Mouse (Mus musculus): Measurements from ENCODE around the gene Mrpl55. TPM values are rescaled to one million over a fixed set of nuclear protein-coding genes. Genes with fewer than 3 reads are reported as not detected.
A peak's percentile ranks its signal among the peaks of the same experiment; 100 is the strongest.
"Not testable (repeated sequence)": the region's sequence is repeated elsewhere in the genome, so short reads cannot be mapped to it uniquely, and the experiment has no call there.

Gene Mrpl55
- polyA plus RNA-seq, 2 experiments, result 38.8 to 85.2 TPM

DNA sequence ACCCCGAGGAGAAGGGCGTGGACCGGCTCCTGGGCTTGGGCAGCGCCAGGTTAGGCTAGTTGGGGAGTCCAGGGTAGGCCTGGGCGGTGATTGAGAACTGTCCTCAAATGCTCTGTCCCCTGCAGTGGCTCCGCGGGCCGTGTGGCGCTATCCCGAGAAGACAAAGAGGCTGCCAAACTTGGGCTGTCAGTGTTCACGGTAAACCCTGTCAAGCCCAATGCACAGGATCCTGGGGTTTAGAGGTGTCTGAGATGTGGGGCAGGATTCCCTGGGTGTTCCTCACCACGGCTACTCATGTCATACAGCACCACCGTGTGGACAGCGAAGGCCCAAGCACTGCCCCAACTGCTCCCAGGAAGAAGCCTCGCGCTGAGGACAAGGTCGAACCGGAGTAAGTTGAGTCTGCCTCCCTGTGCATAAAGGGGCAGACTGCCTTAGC, 6.7 kb downstream of the Mrpl55 start:
- Histone ChIP-seq H3K36me3 (ENCODE audit: control insufficient read depth, insufficient read depth, low read length) (peaks cover 66% of the 10 kb centered on the region), H3K4me3 (replicated peaks; ENCODE audit: low read length) (peak overlapping the region; percentile 85), H3K9ac (ENCODE audit: low read depth, low read length, severe bottlenecking) (peak overlapping the region; percentile 81), H3K4me2 (replicated peaks; ENCODE audit: low read depth, low read length, severe bottlenecking) (peak overlapping the region; percentile 81), H3K27ac (replicated peaks; ENCODE audit: low read depth, low read length) (peak overlapping the region; percentile 92; the same call in 1 of the 2 replicates), H3K9me3 (ENCODE audit: control insufficient read depth, low read length) (no peaks in the 10 kb centered on the region), H3K4me1 (ENCODE audit: control insufficient read depth, insufficient read depth, low read length) (peaks cover 6% of the 10 kb centered on the region; the same call in 1 of the 2 replicates), H3K27me3 (ENCODE audit: control insufficient read depth, insufficient read depth, low read length) (no peaks in the 10 kb centered on the region)
- ATAC-seq (ENCODE audit: low FRiP score, low read depth), result peak; percentile 53
- DNase-seq (ENCODE audit: low spot score), result peak; percentile 65
- TF ChIP-seq POLR2A (IDR thresholded peaks at IDR 0.05; ENCODE audit: borderline replicate concordance, extremely low read depth, insufficient read depth, insufficient read length), result no peak
- WGBS, result 12% methylated on average over 17 of the region's 18 CpGs

DNA sequence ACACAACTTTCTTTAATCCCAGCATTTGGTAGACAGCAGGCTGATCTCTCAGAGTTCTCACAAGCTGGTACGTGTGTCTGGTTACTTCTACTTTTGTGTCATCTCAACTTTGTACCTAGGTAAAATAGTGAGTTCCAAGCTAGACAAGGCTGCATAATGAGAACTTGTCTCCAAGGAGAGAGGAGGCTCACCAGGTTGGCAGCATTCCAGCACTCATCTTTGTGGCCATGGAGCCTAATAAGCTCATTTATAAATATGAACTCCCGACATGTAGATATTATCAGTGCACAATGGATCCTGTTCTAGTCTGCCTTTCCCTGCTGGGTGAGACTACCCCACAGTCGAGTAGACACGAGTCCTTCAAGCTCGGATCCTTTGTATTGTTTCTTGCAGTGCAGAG, 7.3 kb downstream of the Mrpl55 start:
- peak overlapping the region; percentile 85 for H3K4me3 ChIP-seq (replicated peaks; ENCODE audit: low read length)
- WGBS, result 73% methylated on average over 5 of the region's 5 CpGs
- H3K27ac ChIP-seq (replicated peaks; ENCODE audit: low read depth, low read length), result no peak overlapping the region
- peaks cover 62% of the 10 kb centered on the region for H3K36me3 ChIP-seq (ENCODE audit: control insufficient read depth, insufficient read depth, low read length)
- no peak for DNase-seq (ENCODE audit: low spot score)
- peaks cover 6% of the 10 kb centered on the region; the same call in 1 of the 2 replicates for H3K4me1 ChIP-seq (ENCODE audit: control insufficient read depth, insufficient read depth, low read length)
- TF ChIP-seq POLR2A (IDR thresholded peaks at IDR 0.05; ENCODE audit: borderline replicate concordance, extremely low read depth, insufficient read depth, insufficient read length), result no peak
- H3K9me3 ChIP-seq (ENCODE audit: control insufficient read depth, low read length), result no peaks in the 10 kb centered on the region
- H3K27me3 ChIP-seq (ENCODE audit: control insufficient read depth, insufficient read depth, low read length), result no peaks in the 10 kb centered on the region
- no peak overlapping the region for H3K9ac ChIP-seq (ENCODE audit: low read depth, low read length, severe bottlenecking)
- ATAC-seq (ENCODE audit: low FRiP score, low read depth), result no peak
- peak overlapping the region; percentile 81; the same call in 1 of the 2 replicates for H3K4me2 ChIP-seq (replicated peaks; ENCODE audit: low read depth, low read length, severe bottlenecking)

DNA sequence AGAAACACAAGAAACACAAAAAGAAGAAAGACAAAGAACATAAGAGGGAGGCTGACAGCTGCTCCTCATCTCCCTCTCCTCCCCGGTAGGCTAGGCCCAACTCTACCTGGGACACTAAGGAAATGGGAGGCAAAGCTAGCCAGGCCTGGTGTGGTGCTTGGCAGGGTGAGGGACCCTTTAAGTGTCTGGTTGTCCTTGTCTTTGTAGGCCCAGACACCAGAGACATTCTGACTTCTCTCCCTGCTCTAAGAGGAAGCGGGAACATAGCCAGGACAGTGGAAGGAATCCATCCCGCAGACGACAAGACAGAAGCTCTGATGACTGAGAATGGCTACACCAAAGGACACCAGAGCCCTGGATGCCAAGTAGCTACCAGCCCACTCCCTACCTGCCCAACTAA, 7.7 kb downstream of the Mrpl55 start:
- Histone ChIP-seq H3K27me3 (ENCODE audit: control insufficient read depth, insufficient read depth, low read length) (no peaks in the 10 kb centered on the region), H3K36me3 (ENCODE audit: control insufficient read depth, insufficient read depth, low read length) (peaks cover 62% of the 10 kb centered on the region), H3K4me2 (replicated peaks; ENCODE audit: low read depth, low read length, severe bottlenecking) (no peak overlapping the region), H3K27ac (replicated peaks; ENCODE audit: low read depth, low read length) (no peak overlapping the region), H3K9me3 (ENCODE audit: control insufficient read depth, low read length) (no peaks in the 10 kb centered on the region), H3K4me1 (ENCODE audit: control insufficient read depth, insufficient read depth, low read length) (peaks cover 6% of the 10 kb centered on the region; the same call in 1 of the 2 replicates), H3K4me3 (replicated peaks; ENCODE audit: low read length) (no peak overlapping the region), H3K9ac (ENCODE audit: low read depth, low read length, severe bottlenecking) (no peak overlapping the region)
- DNase-seq (ENCODE audit: low spot score), result no peak
- ATAC-seq (ENCODE audit: low FRiP score, low read depth), result no peak
- TF ChIP-seq POLR2A (IDR thresholded peaks at IDR 0.05; ENCODE audit: borderline replicate concordance, extremely low read depth, insufficient read depth, insufficient read length), result no peak
- WGBS, result 83% methylated on average over 4 of the region's 4 CpGs

DNA sequence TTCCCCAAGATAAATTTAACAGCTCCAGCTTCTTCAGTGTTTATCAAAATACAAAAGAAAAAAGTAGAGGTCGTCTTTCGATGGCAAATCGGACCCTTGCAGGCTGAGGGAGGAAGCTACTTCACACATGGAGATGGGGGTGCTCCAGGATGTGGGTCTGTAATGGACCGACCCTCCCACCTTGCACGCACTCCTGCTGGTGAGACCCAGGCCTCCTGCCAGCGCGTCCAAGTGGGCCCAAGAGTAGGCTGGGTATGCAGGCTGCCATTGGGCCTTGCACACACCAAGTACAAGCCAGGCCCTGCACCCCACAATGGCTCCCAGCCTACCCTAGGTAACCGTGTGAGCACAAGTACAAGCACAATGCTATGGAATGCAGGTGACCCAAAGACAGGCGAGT, 9.3 kb downstream of the Mrpl55 start:
- H3K27me3 ChIP-seq (ENCODE audit: control insufficient read depth, insufficient read depth, low read length); H3K9ac ChIP-seq (ENCODE audit: low read depth, low read length, severe bottlenecking); H3K4me2 ChIP-seq (replicated peaks; ENCODE audit: low read depth, low read length, severe bottlenecking); H3K9me3 ChIP-seq (ENCODE audit: control insufficient read depth, low read length); DNase-seq (ENCODE audit: low spot score); H3K4me3 ChIP-seq (replicated peaks; ENCODE audit: low read length); H3K4me1 ChIP-seq (ENCODE audit: control insufficient read depth, insufficient read depth, low read length); ATAC-seq (ENCODE audit: low FRiP score, low read depth); H3K27ac ChIP-seq (replicated peaks; ENCODE audit: low read depth, low read length): not testable (repeated sequence)
- H3K36me3 ChIP-seq (ENCODE audit: control insufficient read depth, insufficient read depth, low read length), result peaks cover 56% of the 10 kb centered on the region
- 88% methylated on average over 7 of the region's 9 CpGs for WGBS

DNA sequence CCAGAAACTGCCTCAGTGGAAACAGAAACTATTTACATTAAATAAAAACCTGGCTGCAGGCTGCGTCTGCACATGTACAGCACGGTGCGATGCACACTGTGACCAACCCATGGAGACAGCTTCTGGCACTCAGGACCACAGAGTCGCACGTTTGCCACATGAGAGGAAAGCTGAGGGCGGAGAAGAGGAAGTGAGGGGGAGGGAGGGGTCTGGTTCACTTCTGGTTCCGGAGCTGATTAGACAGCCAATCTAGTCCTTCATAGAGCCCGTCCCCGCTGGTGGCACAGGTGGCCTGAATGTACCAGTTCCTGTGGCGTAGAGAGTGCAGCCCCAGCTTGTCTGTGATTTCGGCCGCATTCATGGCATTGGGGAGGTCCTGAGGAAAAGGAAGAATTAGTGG, 10.0 kb downstream of the Mrpl55 start:
- not testable (repeated sequence) for H3K4me2 ChIP-seq (replicated peaks; ENCODE audit: low read depth, low read length, severe bottlenecking); H3K27me3 ChIP-seq (ENCODE audit: control insufficient read depth, insufficient read depth, low read length); ATAC-seq (ENCODE audit: low FRiP score, low read depth); H3K4me1 ChIP-seq (ENCODE audit: control insufficient read depth, insufficient read depth, low read length); H3K9me3 ChIP-seq (ENCODE audit: control insufficient read depth, low read length); DNase-seq (ENCODE audit: low spot score); H3K27ac ChIP-seq (replicated peaks; ENCODE audit: low read depth, low read length); H3K9ac ChIP-seq (ENCODE audit: low read depth, low read length, severe bottlenecking); H3K4me3 ChIP-seq (replicated peaks; ENCODE audit: low read length)
- H3K36me3 ChIP-seq (ENCODE audit: control insufficient read depth, insufficient read depth, low read length), result peaks cover 55% of the 10 kb centered on the region
- 86% methylated on average over 12 of the region's 12 CpGs for WGBS

All from limb, embryonic 14.5 days (tissue).